Mouse (Mus musculus): Measurements from ENCODE around the gene Ryr3. TPM values are rescaled to one million over a fixed set of nuclear protein-coding genes. Genes with fewer than 3 reads are reported as not detected.

Gene Ryr3
- total RNA-seq (2021): 10 to 100 TPM; 55.8 to 68.2 TPM
- long read RNA-seq, partial matches to known transcripts: 0 of 2 reads
- long read RNA-seq, other reads (novel, unspliced or antisense): 2 of 2 reads

GRCm38 (mm10) chr2:113216746-113217461 is at the start of gene Ryr3:
Gene Ryr3 (minus strand): TSS chr2:113217096.
- DNase-seq (ENCODE audit: low spot score in 2 of 2): peak; percentile 75 to 85

- no peak for DNase-seq (ENCODE audit: low spot score in 2 of 2)
Measured at GRCm38 (mm10) chr2:113238871-113239270, 22.0 kb upstream of the Ryr3 start.

GRCm38 (mm10) chr2:113236993-113237392 is 20.1 kb upstream of the Ryr3 start:
- DNase-seq (ENCODE audit: low spot score in 2 of 2): peak in 1 of 2 experiments; percentile 21

- peak in 1 of 2 experiments; percentile 81 for DNase-seq (ENCODE audit: low spot score in 2 of 2)
Measured at GRCm38 (mm10) chr2:113234559-113234958, 17.7 kb upstream of the Ryr3 start.

- no peak for DNase-seq (ENCODE audit: low spot score in 2 of 2)
Measured at GRCm38 (mm10) chr2:113233356-113233755, 16.5 kb upstream of the Ryr3 start.

- DNase-seq (ENCODE audit: low spot score in 2 of 2): no peak
Measured at GRCm38 (mm10) chr2:113216105-113216745, 671 bp downstream of the Ryr3 start.

- DNase-seq (ENCODE audit: low spot score in 2 of 2): no peak
Measured at GRCm38 (mm10) chr2:113210023-113210422, 6.9 kb downstream of the Ryr3 start.

GRCm38 (mm10) chr2:113209263-113209662 is 7.6 kb downstream of the Ryr3 start:
- DNase-seq (ENCODE audit: low spot score in 2 of 2): no peak

GRCm38 (mm10) chr2:113202857-113203256 is 14.0 kb downstream of the Ryr3 start:
- DNase-seq (ENCODE audit: low spot score in 2 of 2): peak; percentile 68 to 85

GRCm38 (mm10) chr2:113199030-113199679 is 17.7 kb downstream of the Ryr3 start:
- DNase-seq (ENCODE audit: low spot score in 2 of 2): no peak

GRCm38 (mm10) chr2:113187158-113187557 is 29.7 kb downstream of the Ryr3 start:
- peak; percentile 31 to 56 for DNase-seq (ENCODE audit: low spot score in 2 of 2)

- no peak for DNase-seq (ENCODE audit: low spot score in 2 of 2)
Measured at GRCm38 (mm10) chr2:113181701-113182100, 35.2 kb downstream of the Ryr3 start.

GRCm38 (mm10) chr2:113178047-113178446 is 38.8 kb downstream of the Ryr3 start:
- no peak for DNase-seq (ENCODE audit: low spot score in 2 of 2)

GRCm38 (mm10) chr2:113176337-113176736 is 40.6 kb downstream of the Ryr3 start:
- DNase-seq (ENCODE audit: low spot score in 2 of 2): no peak

- no peak for DNase-seq (ENCODE audit: low spot score in 2 of 2)
Measured at GRCm38 (mm10) chr2:113168096-113168495, 48.8 kb downstream of the Ryr3 start.

- peak in 1 of 2 experiments; percentile 49 for DNase-seq (ENCODE audit: low spot score in 2 of 2)
Measured at GRCm38 (mm10) chr2:113161494-113161893, 55.4 kb downstream of the Ryr3 start.

- DNase-seq (ENCODE audit: low spot score in 2 of 2): no peak
Measured at GRCm38 (mm10) chr2:113137766-113138165, 79.1 kb downstream of the Ryr3 start.

- no peak for DNase-seq (ENCODE audit: low spot score in 2 of 2)
Measured at GRCm38 (mm10) chr2:113123476-113123875, 93.4 kb downstream of the Ryr3 start.

GRCm38 (mm10) chr2:113119080-113119479 is 97.8 kb downstream of the Ryr3 start:
- DNase-seq (ENCODE audit: low spot score in 2 of 2): no peak

- DNase-seq (ENCODE audit: low spot score in 2 of 2): peak in 1 of 2 experiments; percentile 17
Measured at GRCm38 (mm10) chr2:113116788-113117187, 100.1 kb downstream of the Ryr3 start.

GRCm38 (mm10) chr2:113115897-113116283 is 101.0 kb downstream of the Ryr3 start:
- DNase-seq (ENCODE audit: low spot score in 2 of 2): no peak

Measured in layer of hippocampus, adult 18-20 months (tissue).